Mouse (Mus musculus) bone marrow, adult 2 months (tissue): ENCODE data around the gene Glis3.

ENCODE experiments used
- CTCF ChIP-seq: fragments of 200-500 bp; IDR thresholded peaks from 2 replicates; pipeline ENCODE4 v1.5.1; 2011; ENCODE audit warnings: low read length, control low read depth; ENCODE audit not compliant: control insufficient read depth, insufficient read depth
- POLR2A ChIP-seq: fragments of 200-500 bp; IDR thresholded peaks from 2 replicates; pipeline ENCODE4 v1.6.1; 2011; ENCODE audit warnings: low read depth, mild to moderate bottlenecking, control low read depth, low read length, borderline replicate concordance; ENCODE audit not compliant: control insufficient read depth

GRCm38 (mm10) chr19:28505376-28505775 lies 174.5 kb downstream of the Glis3 start:
- TF ChIP-seq CTCF (no peak), POLR2A (no peak)
